Mouse (Mus musculus): ENCODE measurements around the gene Snip1.

DNA sequence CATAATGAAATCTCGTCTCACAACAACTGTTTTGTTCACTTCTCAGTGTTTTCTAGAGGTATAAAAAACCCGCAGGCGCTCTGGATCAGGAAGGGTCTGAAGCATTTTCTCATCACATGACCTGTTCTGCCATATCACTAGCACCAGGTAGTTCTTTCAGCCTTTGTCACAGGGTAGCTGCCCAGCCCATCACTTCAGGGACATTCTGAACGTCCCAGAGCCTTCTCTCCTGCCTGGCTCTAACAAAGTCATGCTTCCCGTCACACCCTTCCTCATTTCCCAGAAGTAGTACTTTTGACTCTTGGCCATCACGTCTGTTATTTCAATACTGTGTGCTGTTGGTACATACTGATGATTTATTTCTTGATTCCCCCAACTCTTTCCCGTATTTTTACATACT is 22.0 kb upstream of the Snip1 start:
- TF ChIP-seq POLR2AphosphoS5 (IDR thresholded peaks at IDR 0.05; ENCODE audit: insufficient replicate concordance, low read depth, low read length) (no peak), CTCF (IDR thresholded peaks at IDR 0.05; ENCODE audit: low read depth, low read length) (no peak), TAL1 (conservative IDR thresholded peaks at IDR 0.05; ENCODE audit: low read depth, low read length) (no peak), GATA1 (IDR thresholded peaks at IDR 0.05; ENCODE audit: borderline replicate concordance, low read length) (no peak), GATA2 (IDR thresholded peaks at IDR 0.05; ENCODE audit: borderline replicate concordance, low read depth, low read length) (no peak)

Measured in G1E (cell line).